In genomic region chr16:23624205-23624604, GRCm38 (mm10) we compare ENCODE assay signal across 16 mouse cellular contexts.
A peak's percentile ranks its signal among the peaks of the same experiment; 100 is the strongest.
DNase-seq lines count a peak whose midpoint lies in the region; ATAC-seq and TF ChIP-seq lines count a peak whose summit lies in the region.
"Had no signal": no experiment of that assay in that cellular context is flagged by ENCODE, and none has a peak within 500 bp of the region (broad histone marks: within the 10 kb centered on the region; RNA-seq: fewer than 3 reads in every experiment).

No protein-coding gene starts in this region.

- no peak overlapping the region for H3K4me3 ChIP-seq in hindbrain, embryonic 15.5 days
- H3K4me3 ChIP-seq in hindbrain, embryonic 10.5 days, result no peak overlapping the region
- H3K4me3 ChIP-seq in midbrain, embryonic 16.5 days (ENCODE audit: low read depth, low read length), result no peak overlapping the region
- H3K4me3 ChIP-seq in liver, embryonic 11.5 days (ENCODE audit: low read depth, low read length), result no peak overlapping the region
- H3K4me3 ChIP-seq: heart, embryonic 10.5 days; lung, embryonic 15.5 days; megakaryocyte, embryonic 14.5 days; stomach, embryonic 15.5 days had no signal

- intact Hi-C loops in heart, postnatal 25 days (cut with DNase I), result no loop called here

- H3K4me1 ChIP-seq in hindbrain, embryonic 15.5 days (replicated peaks), result no peaks in the 10 kb centered on the region
- H3K4me1 ChIP-seq in hindbrain, embryonic 10.5 days (replicated peaks), result 0 out of 2 replicates have a peak, but pooled peaks cover 9% of the 10 kb centered on the region
- no peaks in the 10 kb centered on the region for H3K4me1 ChIP-seq in midbrain, embryonic 16.5 days (ENCODE audit: control insufficient read depth, insufficient read depth, low read length)
- H3K4me1 ChIP-seq in liver, embryonic 11.5 days (replicated peaks; ENCODE audit: control insufficient read depth, insufficient read depth, low read length), result no peaks in the 10 kb centered on the region
- H3K4me1 ChIP-seq: heart, embryonic 10.5 days; lung, embryonic 15.5 days; megakaryocyte, embryonic 14.5 days; stomach, embryonic 15.5 days had no signal

- WGBS in hindbrain, embryonic 15.5 days, result 43% methylated on average over 4 of the region's 4 CpGs
- 63% methylated on average over 4 of the region's 4 CpGs for WGBS in hindbrain, embryonic 10.5 days
- WGBS in midbrain, embryonic 16.5 days, result 59% methylated on average over 4 of the region's 4 CpGs
- 74% methylated on average over 4 of the region's 4 CpGs for WGBS in liver, embryonic 11.5 days

- no peak overlapping the region for H3K27ac ChIP-seq in hindbrain, embryonic 15.5 days (replicated peaks)
- H3K27ac ChIP-seq in hindbrain, embryonic 10.5 days, result no peak overlapping the region
- no peak overlapping the region for H3K27ac ChIP-seq in midbrain, embryonic 16.5 days (ENCODE audit: low read length)
- H3K27ac ChIP-seq in liver, embryonic 11.5 days (ENCODE audit: low read depth, low read length), result no peak overlapping the region
- H3K27ac ChIP-seq: heart, embryonic 10.5 days; lung, embryonic 15.5 days; stomach, embryonic 15.5 days had no signal

- H3K9me3 ChIP-seq in hindbrain, embryonic 15.5 days, result no peaks in the 10 kb centered on the region
- H3K9me3 ChIP-seq in hindbrain, embryonic 10.5 days, result no peaks in the 10 kb centered on the region
- no peaks in the 10 kb centered on the region for H3K9me3 ChIP-seq in midbrain, embryonic 16.5 days (replicated peaks; ENCODE audit: control insufficient read depth, low read length, poor library complexity, severe bottlenecking)
- H3K9me3 ChIP-seq in liver, embryonic 11.5 days (ENCODE audit: control insufficient read depth, low read length), result no peaks in the 10 kb centered on the region
- H3K9me3 ChIP-seq: heart, embryonic 10.5 days; lung, embryonic 15.5 days; megakaryocyte, embryonic 14.5 days; stomach, embryonic 15.5 days had no signal

- in situ Hi-C loops in Patski (cut with MboI; ENCODE audit: low pct_unique_long_range_greater_than_20kb), result no loop called here

- CTCF ChIA-PET in Patski (lab: Charles Lee), result interaction anchor here (1.0 kb wide), 1 partner anchor 11 kb away, joined by 3 read pairs; no protein-coding TSS in a partner anchor

- no peak overlapping the region for H3K4me2 ChIP-seq in hindbrain, embryonic 15.5 days
- H3K4me2 ChIP-seq in midbrain, embryonic 16.5 days (ENCODE audit: low read length), result no peak overlapping the region
- H3K4me2 ChIP-seq in liver, embryonic 11.5 days, result no peak overlapping the region
- H3K4me2 ChIP-seq: lung, embryonic 15.5 days; stomach, embryonic 15.5 days had no signal

- H3K9ac ChIP-seq in hindbrain, embryonic 15.5 days, result no peak overlapping the region
- H3K9ac ChIP-seq in midbrain, embryonic 16.5 days (ENCODE audit: low read depth, low read length), result no peak overlapping the region
- H3K9ac ChIP-seq in liver, embryonic 11.5 days (ENCODE audit: low read depth, low read length), result no peak overlapping the region
- H3K9ac ChIP-seq: lung, embryonic 15.5 days; stomach, embryonic 15.5 days had no signal

- H3K36me3 ChIP-seq in hindbrain, embryonic 15.5 days, result no peaks in the 10 kb centered on the region
- no peaks in the 10 kb centered on the region for H3K36me3 ChIP-seq in hindbrain, embryonic 10.5 days
- no peaks in the 10 kb centered on the region for H3K36me3 ChIP-seq in midbrain, embryonic 16.5 days (ENCODE audit: control insufficient read depth, insufficient read depth, low read length)
- no peaks in the 10 kb centered on the region for H3K36me3 ChIP-seq in liver, embryonic 11.5 days (ENCODE audit: control insufficient read depth, insufficient read depth, low read length)
- H3K36me3 ChIP-seq: heart, embryonic 10.5 days; lung, embryonic 15.5 days; stomach, embryonic 15.5 days had no signal

- peak; percentile 23; the same call in 1 of the 2 replicates for ATAC-seq in hindbrain, embryonic 15.5 days (ENCODE audit: low FRiP score, low read depth)
- ATAC-seq in Patski, result peak; percentile 95
- 0 out of 2 replicates have a peak, but pooled peaks have one; percentile 58 for ATAC-seq in midbrain, embryonic 16.5 days
- no peak for ATAC-seq in liver, embryonic 11.5 days (replicated peaks; ENCODE audit: low FRiP score)

- no peak for TF ChIP-seq CTCF in Patski (IDR thresholded peaks at IDR 0.05)

- H3K27me3 ChIP-seq in hindbrain, embryonic 15.5 days, result no peaks in the 10 kb centered on the region
- H3K27me3 ChIP-seq in hindbrain, embryonic 10.5 days (ENCODE audit: insufficient read depth, poor library complexity, severe bottlenecking), result no peaks in the 10 kb centered on the region
- H3K27me3 ChIP-seq in Patski, result peaks cover 11% of the 10 kb centered on the region
- H3K27me3 ChIP-seq in midbrain, embryonic 16.5 days (ENCODE audit: control insufficient read depth, insufficient read depth, low read depth, low read length), result no peaks in the 10 kb centered on the region
- H3K27me3 ChIP-seq in liver, embryonic 11.5 days (replicated peaks; ENCODE audit: control insufficient read depth, insufficient read depth, low read length), result no peaks in the 10 kb centered on the region
- H3K27me3 ChIP-seq: lung, embryonic 15.5 days; megakaryocyte, embryonic 14.5 days; stomach, embryonic 15.5 days had no signal

- DNase-seq in cerebellum, adult 9-10 months, result peak; percentile 11
- DNase-seq in cerebellum, postnatal 36 days, result no peak
- no peak for DNase-seq in hindbrain, embryonic 10.5 days (ENCODE audit: low spot score)
- peak; percentile 91 for DNase-seq in Patski (ENCODE audit: low read depth, low spot score)
- DNase-seq in liver, embryonic 11.5 days (ENCODE audit: low spot score), result no peak
- DNase-seq in heart, postnatal 25 days (ENCODE audit: low spot score), result no peak
- DNase-seq: adrenal gland, adult 8-10 months; gastrocnemius, postnatal 14 days; kidney, adult 2 months; thymus, postnatal 36 days had no signal

- POLR2A ChIA-PET in Patski (lab: Charles Lee), result no interaction called here

Comparison
In these comparisons a context has a peak if more than half of its experiments do, and no peak if none do; other contexts are left out.
1. DNase-seq: peak in cerebellum, adult 9-10 months (single experiment) and Patski (single experiment); none in cerebellum, postnatal 36 days (0 of 2), hindbrain, embryonic 10.5 days (single experiment), liver, embryonic 11.5 days (single experiment) and heart, postnatal 25 days (single experiment).